Mouse (Mus musculus): Measurements from ENCODE around the gene Gm20403. TPM values are rescaled to one million over a fixed set of nuclear protein-coding genes. Genes with fewer than 3 reads are reported as not detected.
"Not testable (repeated sequence)": the region's sequence is repeated elsewhere in the genome, so short reads cannot be mapped to it uniquely, and the experiment has no call there.

Gm20403 gene
- polyA plus RNA-seq, 1 experiment from 2014 or later, result not detected

- no peak overlapping the region for H3K4me3 ChIP-seq (ENCODE audit: low read depth, low read length)
- DNase-seq (ENCODE audit: low spot score) (no peak), ATAC-seq (ENCODE audit: insufficient read depth, low FRiP score, low TSS enrichment) (no peak)
- no peaks in the 10 kb centered on the region for H3K9me3 ChIP-seq (ENCODE audit: control insufficient read depth, low read length)
- 84% methylated on average over 1 of the region's 1 CpGs for WGBS
- H3K27ac ChIP-seq (ENCODE audit: low read depth, low read length), result no peak overlapping the region
- no peak overlapping the region for H3K9ac ChIP-seq (ENCODE audit: low read length)
- H3K4me2 ChIP-seq (ENCODE audit: low read depth), result no peak overlapping the region
- no peaks in the 10 kb centered on the region for H3K36me3 ChIP-seq (ENCODE audit: control insufficient read depth, insufficient read depth, low read length)
- no peaks in the 10 kb centered on the region for H3K27me3 ChIP-seq (ENCODE audit: control insufficient read depth, insufficient read depth, low read length)
- no peaks in the 10 kb centered on the region for H3K4me1 ChIP-seq (ENCODE audit: control insufficient read depth, insufficient read depth, low read length)
Observed at GRCm38 (mm10) chr12:55013031-55013430, 26.7 kb upstream of the Gm20403 start.

- H3K9ac ChIP-seq (ENCODE audit: low read length), result no peak overlapping the region
- no peaks in the 10 kb centered on the region for H3K36me3 ChIP-seq (ENCODE audit: control insufficient read depth, insufficient read depth, low read length)
- H3K27me3 ChIP-seq (ENCODE audit: control insufficient read depth, insufficient read depth, low read length), result no peaks in the 10 kb centered on the region
- DNase-seq (ENCODE audit: low spot score) (no peak), ATAC-seq (ENCODE audit: insufficient read depth, low FRiP score, low TSS enrichment) (no peak)
- no peak overlapping the region for H3K4me3 ChIP-seq (ENCODE audit: low read depth, low read length)
- no peak overlapping the region for H3K4me2 ChIP-seq (ENCODE audit: low read depth)
- 90% methylated on average over 14 of the region's 14 CpGs for WGBS
- no peaks in the 10 kb centered on the region for H3K9me3 ChIP-seq (ENCODE audit: control insufficient read depth, low read length)
- H3K27ac ChIP-seq (ENCODE audit: low read depth, low read length), result no peak overlapping the region
- H3K4me1 ChIP-seq (ENCODE audit: control insufficient read depth, insufficient read depth, low read length), result no peaks in the 10 kb centered on the region
Observed at GRCm38 (mm10) chr12:55007361-55008008, 21.2 kb upstream of the Gm20403 start.

- WGBS, result 84% methylated on average over 7 of the region's 7 CpGs
- H3K4me2 ChIP-seq (ENCODE audit: low read depth), result no peak overlapping the region
- H3K27me3 ChIP-seq (ENCODE audit: control insufficient read depth, insufficient read depth, low read length), result no peaks in the 10 kb centered on the region
- no peaks in the 10 kb centered on the region for H3K9me3 ChIP-seq (ENCODE audit: control insufficient read depth, low read length)
- H3K4me1 ChIP-seq (ENCODE audit: control insufficient read depth, insufficient read depth, low read length), result no peaks in the 10 kb centered on the region
- no peak overlapping the region for H3K9ac ChIP-seq (ENCODE audit: low read length)
- H3K27ac ChIP-seq (ENCODE audit: low read depth, low read length), result no peak overlapping the region
- no peak overlapping the region for H3K4me3 ChIP-seq (ENCODE audit: low read depth, low read length)
- no peaks in the 10 kb centered on the region for H3K36me3 ChIP-seq (ENCODE audit: control insufficient read depth, insufficient read depth, low read length)
- ATAC-seq (ENCODE audit: insufficient read depth, low FRiP score, low TSS enrichment), result no peak
- DNase-seq (ENCODE audit: low spot score), result no peak
Observed at GRCm38 (mm10) chr12:55006071-55006470, 19.7 kb upstream of the Gm20403 start.

- Histone ChIP-seq H3K9ac (ENCODE audit: low read length) (no peak overlapping the region), H3K36me3 (ENCODE audit: control insufficient read depth, insufficient read depth, low read length) (no peaks in the 10 kb centered on the region), H3K27ac (ENCODE audit: low read depth, low read length) (no peak overlapping the region), H3K4me1 (ENCODE audit: control insufficient read depth, insufficient read depth, low read length) (no peaks in the 10 kb centered on the region), H3K27me3 (ENCODE audit: control insufficient read depth, insufficient read depth, low read length) (no peaks in the 10 kb centered on the region), H3K9me3 (ENCODE audit: control insufficient read depth, low read length) (no peaks in the 10 kb centered on the region), H3K4me2 (ENCODE audit: low read depth) (no peak overlapping the region), H3K4me3 (ENCODE audit: low read depth, low read length) (no peak overlapping the region)
- ATAC-seq (ENCODE audit: insufficient read depth, low FRiP score, low TSS enrichment), result no peak
- DNase-seq (ENCODE audit: low spot score), result no peak
- 94% methylated on average over 3 of the region's 3 CpGs for WGBS
Observed at GRCm38 (mm10) chr12:55004396-55004795, 18.1 kb upstream of the Gm20403 start.

GRCm38 (mm10) chr12:55003843-55004242, 17.5 kb upstream of the Gm20403 start:
- no peak for DNase-seq (ENCODE audit: low spot score)
- no peaks in the 10 kb centered on the region for H3K9me3 ChIP-seq (ENCODE audit: control insufficient read depth, low read length)

GRCm38 (mm10) chr12:55002532-55002931, 16.2 kb upstream of the Gm20403 start:
- WGBS, result 90% methylated on average over 7 of the region's 7 CpGs
- H3K4me2 ChIP-seq (ENCODE audit: low read depth); H3K27ac ChIP-seq (ENCODE audit: low read depth, low read length); H3K4me3 ChIP-seq (ENCODE audit: low read depth, low read length); H3K27me3 ChIP-seq (ENCODE audit: control insufficient read depth, insufficient read depth, low read length); ATAC-seq (ENCODE audit: insufficient read depth, low FRiP score, low TSS enrichment); H3K9ac ChIP-seq (ENCODE audit: low read length); H3K4me1 ChIP-seq (ENCODE audit: control insufficient read depth, insufficient read depth, low read length); H3K9me3 ChIP-seq (ENCODE audit: control insufficient read depth, low read length); H3K36me3 ChIP-seq (ENCODE audit: control insufficient read depth, insufficient read depth, low read length); DNase-seq (ENCODE audit: low spot score): not testable (repeated sequence)

More at GRCm38 (mm10) chr12:55003843-55004242, 17.5 kb upstream of the Gm20403 start:
- H3K9ac ChIP-seq (ENCODE audit: low read length), result no peak overlapping the region
- H3K27me3 ChIP-seq (ENCODE audit: control insufficient read depth, insufficient read depth, low read length), result no peaks in the 10 kb centered on the region
- H3K4me3 ChIP-seq (ENCODE audit: low read depth, low read length), result no peak overlapping the region
- H3K4me1 ChIP-seq (ENCODE audit: control insufficient read depth, insufficient read depth, low read length), result no peaks in the 10 kb centered on the region
- no peak overlapping the region for H3K27ac ChIP-seq (ENCODE audit: low read depth, low read length)
- ATAC-seq (ENCODE audit: insufficient read depth, low FRiP score, low TSS enrichment), result no peak
- 94% methylated on average over 5 of the region's 5 CpGs for WGBS
- H3K36me3 ChIP-seq (ENCODE audit: control insufficient read depth, insufficient read depth, low read length), result no peaks in the 10 kb centered on the region
- no peak overlapping the region for H3K4me2 ChIP-seq (ENCODE audit: low read depth)

GRCm38 (mm10) chr12:54999016-54999690, 12.8 kb upstream of the Gm20403 start:
- WGBS, result 88% methylated on average over 14 of the region's 14 CpGs
- H3K4me3 ChIP-seq (ENCODE audit: low read depth, low read length), result no peak overlapping the region
- no peak overlapping the region for H3K27ac ChIP-seq (ENCODE audit: low read depth, low read length)
- no peaks in the 10 kb centered on the region for H3K9me3 ChIP-seq (ENCODE audit: control insufficient read depth, low read length)
- H3K4me2 ChIP-seq (ENCODE audit: low read depth), result no peak overlapping the region
- no peak for DNase-seq (ENCODE audit: low spot score)
- H3K27me3 ChIP-seq (ENCODE audit: control insufficient read depth, insufficient read depth, low read length), result no peaks in the 10 kb centered on the region
- no peak overlapping the region for H3K9ac ChIP-seq (ENCODE audit: low read length)
- no peak for ATAC-seq (ENCODE audit: insufficient read depth, low FRiP score, low TSS enrichment)
- H3K4me1 ChIP-seq (ENCODE audit: control insufficient read depth, insufficient read depth, low read length), result no peaks in the 10 kb centered on the region
- no peaks in the 10 kb centered on the region for H3K36me3 ChIP-seq (ENCODE audit: control insufficient read depth, insufficient read depth, low read length)

GRCm38 (mm10) chr12:54998411-54998810, 12.1 kb upstream of the Gm20403 start:
- Histone ChIP-seq H3K9me3 (ENCODE audit: control insufficient read depth, low read length) (no peaks in the 10 kb centered on the region), H3K4me3 (ENCODE audit: low read depth, low read length) (no peak overlapping the region), H3K27me3 (ENCODE audit: control insufficient read depth, insufficient read depth, low read length) (no peaks in the 10 kb centered on the region), H3K9ac (ENCODE audit: low read length) (no peak overlapping the region), H3K4me2 (ENCODE audit: low read depth) (no peak overlapping the region), H3K4me1 (ENCODE audit: control insufficient read depth, insufficient read depth, low read length) (no peaks in the 10 kb centered on the region), H3K27ac (ENCODE audit: low read depth, low read length) (no peak overlapping the region), H3K36me3 (ENCODE audit: control insufficient read depth, insufficient read depth, low read length) (no peaks in the 10 kb centered on the region)
- ATAC-seq (ENCODE audit: insufficient read depth, low FRiP score, low TSS enrichment), result no peak
- 73% methylated on average over 5 of the region's 5 CpGs for WGBS
- DNase-seq (ENCODE audit: low spot score), result no peak

GRCm38 (mm10) chr12:54996979-54997474, 10.7 kb upstream of the Gm20403 start:
- 90% methylated on average over 6 of the region's 6 CpGs for WGBS
- H3K27ac ChIP-seq (ENCODE audit: low read depth, low read length), result no peak overlapping the region
- no peak overlapping the region for H3K9ac ChIP-seq (ENCODE audit: low read length)
- DNase-seq (ENCODE audit: low spot score) (no peak), ATAC-seq (ENCODE audit: insufficient read depth, low FRiP score, low TSS enrichment) (no peak)
- H3K4me2 ChIP-seq (ENCODE audit: low read depth), result no peak overlapping the region
- no peak overlapping the region for H3K4me3 ChIP-seq (ENCODE audit: low read depth, low read length)
- H3K27me3 ChIP-seq (ENCODE audit: control insufficient read depth, insufficient read depth, low read length), result no peaks in the 10 kb centered on the region
- no peaks in the 10 kb centered on the region for H3K36me3 ChIP-seq (ENCODE audit: control insufficient read depth, insufficient read depth, low read length)
- no peaks in the 10 kb centered on the region for H3K9me3 ChIP-seq (ENCODE audit: control insufficient read depth, low read length)
- no peaks in the 10 kb centered on the region for H3K4me1 ChIP-seq (ENCODE audit: control insufficient read depth, insufficient read depth, low read length)
